Mouse (Mus musculus) megakaryocyte, embryonic 14.5 days (primary cell): ENCODE results near the gene Psme3.

Experiments
- FLI1 ChIP-seq: IDR thresholded peaks from 2 replicates; pipeline ENCODE4 v1.6.1; 2012; ENCODE audit warnings: low read length, inconsistent platforms, mixed read lengths
- GATA1 ChIP-seq: IDR thresholded peaks from 3 replicates; pipeline ENCODE4 v1.6.1; 2012; ENCODE audit warnings: mixed read lengths, low read length, inconsistent platforms, borderline replicate concordance

DNA sequence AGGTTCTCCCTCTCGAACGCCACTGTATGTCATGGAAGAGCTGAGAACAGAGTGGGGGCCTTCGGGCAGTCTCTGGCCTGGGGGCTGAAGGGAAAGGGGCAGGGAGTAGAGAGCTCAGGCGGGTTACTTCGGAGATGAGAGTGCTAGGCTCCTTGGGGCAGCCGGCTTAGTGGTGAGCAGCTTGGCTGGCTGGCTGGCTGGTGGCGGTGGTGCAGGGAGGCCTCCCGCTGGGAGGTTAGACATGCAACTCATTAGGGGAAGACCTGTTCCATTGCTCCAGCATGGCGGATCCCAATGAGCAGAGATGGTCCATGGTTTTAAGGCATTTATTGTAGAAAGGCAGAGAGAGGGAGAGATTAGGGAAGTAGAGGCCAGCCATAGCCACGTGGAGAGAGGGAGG is 18.0 kb downstream of the Psme3 start:
- TF ChIP-seq GATA1, result no peak
- no peak for TF ChIP-seq FLI1
